Mouse (Mus musculus): ENCODE measurements around the gene Pcdh8. TPM values are rescaled to one million over a fixed set of nuclear protein-coding genes. Genes with fewer than 3 reads are reported as not detected.

Gene Pcdh8
- polyA plus RNA-seq, 1 experiment from 2014 or later: 0.97 TPM

DNA sequence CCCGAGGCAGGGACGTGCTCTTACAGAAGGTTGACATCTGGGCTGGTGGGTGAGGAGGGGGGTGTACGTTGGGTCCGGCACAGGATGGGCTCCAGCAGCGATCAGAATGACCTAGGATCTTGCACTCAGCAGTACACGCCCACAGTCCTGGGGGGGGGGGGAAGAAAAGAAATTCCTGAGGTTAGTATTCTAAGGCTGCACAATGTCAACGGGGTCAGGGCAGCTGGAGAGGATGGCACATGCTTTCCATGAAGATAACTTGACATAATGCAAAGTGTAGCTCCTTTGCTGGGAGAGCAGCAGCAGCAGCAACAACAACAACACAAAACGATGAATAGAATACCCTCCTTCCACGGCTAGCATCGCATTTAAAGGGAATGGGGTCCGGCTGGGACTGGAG lies 3.5 kb downstream of the Pcdh8 start:
- no peaks in the 10 kb centered on the region for H3K36me3 ChIP-seq (ENCODE audit: control insufficient read depth, insufficient read depth, low read length)
- no peak overlapping the region for H3K4me3 ChIP-seq (ENCODE audit: low read depth, low read length)
- peaks cover 5% of the 10 kb centered on the region for H3K4me1 ChIP-seq (replicated peaks; ENCODE audit: control insufficient read depth, insufficient read depth)
- H3K27ac ChIP-seq (replicated peaks): no peak overlapping the region
- no peak overlapping the region for H3K9ac ChIP-seq (ENCODE audit: low read length)
- no peak overlapping the region for H3K4me2 ChIP-seq (replicated peaks; ENCODE audit: low read depth)
- 33% methylated on average over 11 of the region's 11 CpGs for WGBS
- H3K27me3 ChIP-seq (ENCODE audit: control insufficient read depth, insufficient read depth, low read length): peaks cover 24% of the 10 kb centered on the region; the same call in 1 of the 2 replicates
- no peaks in the 10 kb centered on the region for H3K9me3 ChIP-seq (ENCODE audit: control insufficient read depth, low read length)
- DNase-seq (ENCODE audit: low spot score) (no peak), ATAC-seq (ENCODE audit: low FRiP score, low TSS enrichment) (no peak)
- TF ChIP-seq CTCF (IDR thresholded peaks at IDR 0.05; ENCODE audit: low read depth): no peak
- TF ChIP-seq EP300 (optimal IDR thresholded peaks at IDR 0.05): no peak

DNA sequence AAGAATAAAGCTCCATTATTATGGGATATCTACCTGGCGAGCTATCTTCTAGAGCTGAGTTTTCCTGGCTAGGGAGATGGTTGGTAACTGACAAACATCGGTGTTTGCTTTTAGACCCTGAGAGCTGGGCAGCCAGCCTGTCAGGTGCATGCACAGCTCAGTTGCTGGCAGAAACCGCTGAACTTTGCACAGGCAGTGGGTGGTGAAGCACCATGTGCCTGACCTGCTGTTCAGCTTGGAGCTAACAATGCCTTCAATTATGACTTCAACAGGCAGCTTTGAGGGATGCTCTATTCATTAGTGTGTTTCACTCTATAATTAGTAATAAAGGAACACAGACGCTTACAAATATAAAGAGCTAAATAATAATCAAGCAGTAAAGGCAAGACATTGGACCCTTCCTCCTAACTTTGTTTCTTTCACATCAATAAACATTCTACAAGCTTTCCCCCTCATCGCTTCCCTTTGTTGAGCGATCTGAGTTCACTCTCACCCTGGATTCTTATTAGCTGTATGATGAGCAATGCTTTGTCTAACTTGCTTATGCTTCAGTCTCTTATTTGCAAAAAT lies 5.8 kb downstream of the Pcdh8 start:
- DNase-seq (ENCODE audit: low spot score) (no peak), ATAC-seq (ENCODE audit: low FRiP score, low TSS enrichment) (no peak)
- no peak overlapping the region for H3K9ac ChIP-seq (ENCODE audit: low read length)
- no peak overlapping the region for H3K4me3 ChIP-seq (ENCODE audit: low read depth, low read length)
- no peak for TF ChIP-seq CTCF (IDR thresholded peaks at IDR 0.05; ENCODE audit: low read depth)
- TF ChIP-seq EP300 (optimal IDR thresholded peaks at IDR 0.05): no peak
- H3K36me3 ChIP-seq (ENCODE audit: control insufficient read depth, insufficient read depth, low read length): no peaks in the 10 kb centered on the region
- no peak overlapping the region for H3K27ac ChIP-seq (replicated peaks)
- H3K4me1 ChIP-seq (replicated peaks; ENCODE audit: control insufficient read depth, insufficient read depth): no peaks in the 10 kb centered on the region; the same call in 1 of the 2 replicates
- no peaks in the 10 kb centered on the region for H3K9me3 ChIP-seq (ENCODE audit: control insufficient read depth, low read length)
- 75% methylated on average over 6 of the region's 6 CpGs for WGBS
- no peak overlapping the region for H3K4me2 ChIP-seq (replicated peaks; ENCODE audit: low read depth)
- H3K27me3 ChIP-seq (ENCODE audit: control insufficient read depth, insufficient read depth, low read length): peaks cover 21% of the 10 kb centered on the region; the same call in 1 of the 2 replicates

DNA sequence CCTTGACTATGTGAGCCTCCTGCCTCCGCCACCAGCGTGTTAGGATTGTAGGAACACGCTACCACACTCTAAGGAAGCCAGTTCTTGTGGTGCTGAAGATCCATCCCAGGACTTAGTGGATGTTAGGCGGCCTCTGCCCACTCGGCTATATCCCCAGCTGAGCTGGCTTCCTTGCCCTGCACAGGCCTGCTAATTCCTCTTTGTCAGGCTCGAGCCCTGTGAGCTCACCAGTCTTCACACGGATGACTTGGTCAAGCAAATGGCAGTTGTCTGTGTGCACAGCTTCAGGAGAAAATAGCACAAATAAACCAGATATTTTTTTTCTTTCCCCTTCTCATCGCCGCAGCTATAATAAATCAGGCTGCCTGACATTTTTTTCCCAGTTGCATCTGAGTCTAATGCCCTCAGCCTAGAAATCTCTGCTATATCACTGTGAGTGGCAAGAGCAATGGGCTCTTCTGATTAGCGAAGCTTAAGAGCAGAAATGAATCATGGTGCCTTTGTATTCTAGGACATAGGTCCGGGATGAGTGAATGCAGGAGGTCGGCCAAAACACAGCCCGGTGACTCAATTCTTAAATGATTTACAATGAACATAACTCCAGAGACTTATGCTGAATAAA lies 16.4 kb downstream of the Pcdh8 start:
- Histone ChIP-seq H3K4me1 (replicated peaks; ENCODE audit: control insufficient read depth, insufficient read depth) (no peaks in the 10 kb centered on the region), H3K4me2 (replicated peaks; ENCODE audit: low read depth) (no peak overlapping the region), H3K36me3 (ENCODE audit: control insufficient read depth, insufficient read depth, low read length) (no peaks in the 10 kb centered on the region), H3K27ac (replicated peaks) (no peak overlapping the region), H3K9ac (ENCODE audit: low read length) (no peak overlapping the region), H3K27me3 (ENCODE audit: control insufficient read depth, insufficient read depth, low read length) (no peaks in the 10 kb centered on the region; the same call in 1 of the 2 replicates), H3K4me3 (ENCODE audit: low read depth, low read length) (no peak overlapping the region), H3K9me3 (ENCODE audit: control insufficient read depth, low read length) (no peaks in the 10 kb centered on the region)
- no peak for TF ChIP-seq CTCF (IDR thresholded peaks at IDR 0.05; ENCODE audit: low read depth)
- TF ChIP-seq EP300 (optimal IDR thresholded peaks at IDR 0.05): no peak
- no peak for ATAC-seq (ENCODE audit: low FRiP score, low TSS enrichment)
- WGBS: 43% methylated on average over 13 of the region's 13 CpGs
- no peak for DNase-seq (ENCODE audit: low spot score)

DNA sequence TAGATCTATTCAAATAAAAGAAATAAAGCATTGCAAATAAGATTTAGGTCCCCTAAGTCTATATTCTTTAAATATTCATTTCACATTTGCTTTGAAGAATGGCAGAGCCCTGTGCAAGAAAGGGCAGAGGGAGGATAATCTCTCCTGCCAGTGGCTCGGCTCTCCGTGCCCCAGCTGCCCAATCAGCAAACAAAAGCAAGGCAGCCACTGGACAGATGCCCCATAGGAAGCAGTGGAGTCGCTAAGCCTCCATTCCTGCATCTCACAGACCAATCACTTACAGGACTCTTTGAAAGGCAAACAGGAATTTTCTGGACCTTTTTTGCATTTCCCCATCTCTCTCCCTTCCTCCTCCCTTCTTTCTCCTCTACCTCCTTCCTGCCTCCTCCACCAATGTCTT lies 17.0 kb downstream of the Pcdh8 start:
- Histone ChIP-seq H3K9ac (ENCODE audit: low read length) (no peak overlapping the region), H3K4me2 (replicated peaks; ENCODE audit: low read depth) (no peak overlapping the region), H3K27me3 (ENCODE audit: control insufficient read depth, insufficient read depth, low read length) (no peaks in the 10 kb centered on the region; the same call in 1 of the 2 replicates), H3K4me3 (ENCODE audit: low read depth, low read length) (no peak overlapping the region), H3K27ac (replicated peaks) (no peak overlapping the region), H3K36me3 (ENCODE audit: control insufficient read depth, insufficient read depth, low read length) (no peaks in the 10 kb centered on the region), H3K4me1 (replicated peaks; ENCODE audit: control insufficient read depth, insufficient read depth) (no peaks in the 10 kb centered on the region), H3K9me3 (ENCODE audit: control insufficient read depth, low read length) (no peaks in the 10 kb centered on the region)
- WGBS: 31% methylated on average over 3 of the region's 3 CpGs
- TF ChIP-seq CTCF (IDR thresholded peaks at IDR 0.05; ENCODE audit: low read depth): no peak
- DNase-seq (ENCODE audit: low spot score) (no peak), ATAC-seq (ENCODE audit: low FRiP score, low TSS enrichment) (no peak)

DNA sequence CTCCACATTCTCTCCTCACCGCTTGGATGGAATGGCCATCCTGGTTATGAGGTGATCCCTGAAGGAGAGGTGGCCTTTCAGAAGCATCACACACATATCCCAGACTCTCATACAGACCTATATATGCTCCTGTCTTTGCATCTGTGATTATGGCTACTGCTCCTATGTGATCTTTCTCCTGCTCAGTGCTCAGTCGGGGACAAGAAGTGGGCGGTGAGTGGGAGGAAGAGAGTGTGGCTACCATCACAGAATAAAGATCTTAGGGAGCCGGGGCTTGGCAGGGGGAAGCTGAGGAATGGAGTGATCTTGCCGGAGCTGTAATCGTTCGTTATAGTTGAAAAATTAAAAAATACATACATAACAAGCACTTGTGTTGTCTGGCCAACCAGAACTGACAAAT lies 17.4 kb downstream of the Pcdh8 start:
- H3K27me3 ChIP-seq (ENCODE audit: control insufficient read depth, insufficient read depth, low read length): no peaks in the 10 kb centered on the region; the same call in 1 of the 2 replicates
- WGBS: 76% methylated on average over 7 of the region's 7 CpGs
- H3K9me3 ChIP-seq (ENCODE audit: control insufficient read depth, low read length): no peaks in the 10 kb centered on the region
- H3K4me2 ChIP-seq (replicated peaks; ENCODE audit: low read depth): no peak overlapping the region
- no peak for DNase-seq (ENCODE audit: low spot score)
- no peaks in the 10 kb centered on the region for H3K4me1 ChIP-seq (replicated peaks; ENCODE audit: control insufficient read depth, insufficient read depth)
- no peaks in the 10 kb centered on the region for H3K36me3 ChIP-seq (ENCODE audit: control insufficient read depth, insufficient read depth, low read length)
- TF ChIP-seq CTCF (IDR thresholded peaks at IDR 0.05; ENCODE audit: low read depth) (no peak), EP300 (optimal IDR thresholded peaks at IDR 0.05) (no peak)
- ATAC-seq (ENCODE audit: low FRiP score, low TSS enrichment): no peak
- H3K9ac ChIP-seq (ENCODE audit: low read length): no peak overlapping the region
- H3K27ac ChIP-seq (replicated peaks): no peak overlapping the region
- H3K4me3 ChIP-seq (ENCODE audit: low read depth, low read length): no peak overlapping the region

DNA sequence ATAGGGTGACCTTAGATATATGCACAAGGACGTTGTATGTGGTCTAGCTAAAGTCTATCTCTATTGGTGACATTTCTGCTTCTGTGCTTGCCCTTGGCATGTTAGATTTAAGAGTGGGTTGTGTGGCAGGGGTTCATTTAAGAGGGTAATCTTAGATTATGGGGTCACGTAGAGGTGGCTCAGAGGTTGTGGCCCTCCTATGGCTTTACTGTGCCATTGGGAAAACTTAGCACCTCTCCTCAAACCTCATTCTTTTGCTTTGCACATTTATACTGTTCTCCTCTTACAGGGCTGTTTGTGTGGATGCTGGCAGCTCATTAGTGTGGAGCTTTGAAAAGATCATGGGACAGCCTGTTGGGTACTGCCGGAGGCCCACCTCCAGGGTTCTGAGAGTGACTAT lies 30.6 kb downstream of the Pcdh8 start:
- 85% methylated on average over 3 of the region's 3 CpGs for WGBS
- no peaks in the 10 kb centered on the region for H3K36me3 ChIP-seq (ENCODE audit: control insufficient read depth, insufficient read depth, low read length)
- no peak overlapping the region for H3K27ac ChIP-seq (replicated peaks)
- no peak overlapping the region for H3K4me2 ChIP-seq (replicated peaks; ENCODE audit: low read depth)
- ATAC-seq (ENCODE audit: low FRiP score, low TSS enrichment) (no peak), DNase-seq (ENCODE audit: low spot score) (no peak)
- H3K4me1 ChIP-seq (replicated peaks; ENCODE audit: control insufficient read depth, insufficient read depth): no peaks in the 10 kb centered on the region
- no peak overlapping the region for H3K9ac ChIP-seq (ENCODE audit: low read length)
- TF ChIP-seq CTCF (IDR thresholded peaks at IDR 0.05; ENCODE audit: low read depth): no peak
- TF ChIP-seq EP300 (optimal IDR thresholded peaks at IDR 0.05): no peak
- H3K27me3 ChIP-seq (ENCODE audit: control insufficient read depth, insufficient read depth, low read length): no peaks in the 10 kb centered on the region
- no peak overlapping the region for H3K4me3 ChIP-seq (ENCODE audit: low read depth, low read length)
- no peaks in the 10 kb centered on the region for H3K9me3 ChIP-seq (ENCODE audit: control insufficient read depth, low read length)

Measured in stomach, postnatal 0 days (tissue).